Mouse (Mus musculus) regulatory T cell (primary cell): ENCODE results near the gene Ptprcap.

Experiments
- in situ Hi-C: fragments of 300-600 bp; cut with MboI, MseI; formaldehyde crosslinking; loops from one replicate; pipeline ENCODE4 v1.15.1; 2025; ENCODE audit warnings: high pct_unique_total_duplicates

Gene Ptprcap

GRCm38 (mm10) chr19:4147022-4147405 is 6.4 kb upstream of the Ptprcap start:
- in situ Hi-C loops = no loop called here

GRCm38 (mm10) chr19:4147782-4148490 is 5.5 kb upstream of the Ptprcap start:
- in situ Hi-C loops = no loop called here

- in situ Hi-C loops = no loop called here
Observed at GRCm38 (mm10) chr19:4148491-4148806, 5.0 kb upstream of the Ptprcap start, which contains the start of gene Coro1b. TSS of gene Coro1b (plus strand) at chr19:4148619.

DNA sequence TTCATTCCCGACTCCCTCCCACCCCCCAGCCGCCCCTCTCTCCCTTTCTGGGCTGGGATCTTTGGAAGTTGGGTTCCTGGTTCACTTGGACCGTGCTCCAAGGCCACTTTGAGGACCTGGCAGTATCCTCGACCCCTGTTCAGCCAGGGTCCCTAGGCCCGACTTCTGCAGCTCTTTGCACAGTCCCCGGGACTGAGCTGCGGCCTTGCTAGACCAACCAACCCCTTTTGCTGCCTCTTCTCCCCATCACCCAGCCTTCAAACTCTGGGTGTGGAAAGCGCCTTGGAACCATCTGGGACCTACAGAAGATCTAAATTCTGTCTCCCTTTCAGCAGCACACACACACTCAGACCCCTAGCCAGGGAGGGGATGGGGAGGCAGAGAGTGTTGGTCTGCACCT is 4.6 kb upstream of the Ptprcap start:
- in situ Hi-C loops = no loop called here

GRCm38 (mm10) chr19:4149283-4149682 is 4.1 kb upstream of the Ptprcap start:
- in situ Hi-C loops = no loop called here

DNA sequence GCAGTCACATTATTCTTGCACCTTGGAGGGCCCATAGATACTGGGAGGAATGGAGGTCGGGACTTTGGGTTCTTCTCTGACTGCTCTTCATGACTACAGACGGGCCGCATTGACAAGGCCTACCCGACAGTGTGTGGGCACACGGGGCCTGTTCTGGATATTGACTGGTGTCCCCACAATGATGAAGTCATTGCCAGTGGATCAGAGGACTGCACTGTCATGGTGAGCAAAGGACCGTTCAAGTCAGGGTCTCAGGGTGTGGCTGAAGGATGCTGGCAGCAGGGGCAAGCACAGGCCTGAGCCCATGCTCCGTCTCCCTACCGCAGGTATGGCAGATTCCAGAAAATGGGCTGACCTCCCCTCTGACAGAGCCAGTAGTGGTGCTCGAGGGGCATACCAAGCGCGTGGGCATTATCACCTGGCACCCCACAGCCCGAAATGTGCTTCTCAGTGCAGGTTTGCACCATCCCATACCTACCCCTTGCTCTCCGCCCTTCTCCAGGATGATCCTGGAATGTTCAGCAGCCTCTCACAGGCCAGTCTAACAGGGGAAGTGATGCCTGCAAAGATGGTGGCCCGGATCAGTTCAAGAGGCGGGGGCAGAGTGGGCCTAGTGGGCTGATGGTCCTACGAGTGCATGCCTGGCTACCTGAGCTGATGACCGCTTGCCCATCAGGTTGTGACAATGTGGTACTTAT is 3.5 kb upstream of the Ptprcap start:
- in situ Hi-C loops = loop anchor here (5.0 kb wide), 1 partner anchor 52 kb away; the partner anchor contains the start of gene Rad9a

DNA sequence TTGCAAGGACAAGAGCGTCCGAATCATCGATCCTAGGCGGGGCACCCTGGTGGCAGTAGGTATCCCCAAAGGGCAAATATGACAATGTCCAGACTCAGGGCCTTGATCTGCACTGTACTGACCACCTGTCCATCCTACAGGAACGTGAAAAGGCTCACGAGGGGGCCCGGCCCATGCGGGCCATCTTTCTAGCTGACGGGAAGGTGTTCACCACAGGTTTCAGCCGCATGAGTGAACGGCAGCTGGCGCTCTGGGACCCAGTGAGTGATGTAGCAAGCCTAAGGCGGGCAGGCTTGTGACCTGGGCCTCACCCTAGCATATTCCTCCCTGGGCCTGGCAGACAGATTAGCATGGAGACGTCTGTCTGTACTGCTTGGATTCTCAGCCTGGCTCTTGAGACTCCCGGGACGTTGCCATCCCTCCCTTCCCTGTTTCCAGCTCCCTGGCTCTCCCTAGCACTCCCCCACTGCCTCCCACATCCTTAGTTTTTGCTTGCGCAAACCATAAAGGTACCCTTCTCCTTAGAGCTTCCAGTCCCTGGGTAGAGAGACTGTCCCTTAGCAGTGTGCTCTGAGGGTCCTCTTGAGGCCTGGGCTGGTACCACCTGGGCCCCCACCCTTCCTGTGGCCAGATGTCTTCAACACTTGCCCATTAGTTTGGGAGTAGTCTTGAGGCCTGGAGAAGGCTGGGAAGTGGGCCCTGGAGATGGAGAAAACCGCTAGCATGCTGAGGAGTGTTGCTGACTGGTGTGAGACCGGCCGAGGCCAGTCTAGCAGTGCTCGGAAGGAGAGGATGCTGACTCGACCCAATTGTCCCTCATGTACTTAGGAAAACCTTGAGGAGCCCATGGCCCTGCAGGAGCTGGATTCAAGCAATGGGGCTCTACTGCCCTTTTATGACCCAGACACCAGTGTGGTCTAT is 2.6 kb upstream of the Ptprcap start:
- in situ Hi-C loops = loop anchor here (5.0 kb wide), 1 partner anchor 51 kb away; the partner anchor contains the start of gene Rad9a

GRCm38 (mm10) chr19:4151488-4151860 is 1.9 kb upstream of the Ptprcap start:
- in situ Hi-C loops = loop anchor here (5.0 kb wide), 1 partner anchor 51 kb away; the partner anchor contains the start of gene Rad9a

DNA sequence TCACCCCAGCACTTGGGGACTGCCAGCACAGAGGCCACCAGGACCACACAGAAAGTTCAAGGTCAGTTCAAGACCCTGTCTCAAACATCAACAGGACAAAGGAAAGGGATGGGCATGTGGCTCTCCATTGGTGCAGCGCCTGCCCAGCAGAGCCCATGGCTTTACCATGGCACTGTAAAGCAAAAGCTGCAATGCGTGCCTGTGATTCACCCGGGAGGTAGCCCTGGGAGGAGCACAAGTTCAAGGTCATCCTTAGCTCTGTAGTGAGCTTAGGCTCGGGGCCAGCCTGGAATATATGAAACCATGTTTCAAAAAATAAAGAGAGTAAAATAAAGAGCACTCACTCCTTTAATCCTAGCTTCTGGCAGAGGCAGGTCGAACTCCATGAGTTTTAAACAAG is 1.5 kb upstream of the Ptprcap start:
- in situ Hi-C loops = loop anchor here (5.0 kb wide), 1 partner anchor 50 kb away; the partner anchor contains the start of gene Rad9a

- in situ Hi-C loops = loop anchor here (5.0 kb wide), 1 partner anchor 50 kb away; the partner anchor contains the start of gene Rad9a
Observed at GRCm38 (mm10) chr19:4152445-4153231, 766 bp upstream of the Ptprcap start.

DNA sequence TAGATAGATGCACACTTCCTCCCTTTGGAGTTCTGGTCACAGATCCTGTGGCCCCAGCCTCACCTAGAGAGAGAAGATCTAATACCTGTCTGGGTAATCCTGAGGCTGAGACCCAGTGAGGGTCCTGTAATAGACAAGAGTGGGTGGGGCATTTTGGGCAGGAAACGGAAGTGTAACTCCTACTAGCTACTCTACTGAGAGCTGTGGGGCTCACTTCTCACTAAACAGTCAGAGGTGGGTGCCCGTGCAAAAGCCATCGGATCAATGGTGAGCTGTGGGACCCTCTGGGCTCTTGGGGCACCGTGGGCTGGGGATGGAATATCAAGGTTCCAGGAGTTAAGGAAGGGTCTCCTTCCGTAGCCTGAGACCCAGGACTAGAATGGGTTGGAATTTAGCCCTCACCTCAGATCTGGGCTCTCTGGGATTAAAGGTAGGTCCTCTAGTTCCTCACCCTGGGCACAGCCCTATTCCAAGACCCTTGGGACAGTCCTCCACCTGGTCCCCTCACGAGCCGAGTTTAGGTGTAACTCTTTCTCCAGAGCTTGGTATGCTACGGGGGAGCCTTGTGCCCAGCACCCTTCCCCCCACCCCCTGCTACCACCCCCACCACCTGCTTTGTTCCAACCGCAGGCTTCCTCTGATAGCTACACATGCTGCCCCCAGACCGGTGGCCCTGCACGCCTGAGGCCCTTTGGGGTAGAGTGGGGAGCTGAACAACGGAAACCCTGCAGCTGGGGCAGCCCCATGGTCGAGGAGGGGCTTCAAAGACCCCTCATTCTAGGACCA is 1.2 kb downstream of the Ptprcap start:
- in situ Hi-C loops = loop anchor here (5.0 kb wide), 1 partner anchor 48 kb away; the partner anchor contains the start of gene Rad9a

GRCm38 (mm10) chr19:4155223-4156072 is 2.0 kb downstream of the Ptprcap start:
- in situ Hi-C loops = no loop called here

GRCm38 (mm10) chr19:4156073-4156579 is 2.7 kb downstream of the Ptprcap start:
- in situ Hi-C loops = no loop called here

GRCm38 (mm10) chr19:4156771-4157170 is 3.4 kb downstream of the Ptprcap start:
- in situ Hi-C loops = no loop called here

- in situ Hi-C loops = no loop called here
Observed at GRCm38 (mm10) chr19:4159049-4159448, 5.6 kb downstream of the Ptprcap start.

- in situ Hi-C loops = no loop called here
Observed at GRCm38 (mm10) chr19:4162646-4163542, 9.5 kb downstream of the Ptprcap start, which contains the start of gene Rps6kb2. TSS of gene Rps6kb2 (minus strand) at chr19:4163354.

GRCm38 (mm10) chr19:4163543-4163887 is 10.1 kb downstream of the Ptprcap start:
- in situ Hi-C loops = no loop called here

GRCm38 (mm10) chr19:4164100-4164499 is 10.7 kb downstream of the Ptprcap start:
- in situ Hi-C loops = no loop called here
